Mouse (Mus musculus) MEL (cell line): ENCODE data around the gene Hes2. TPM values are rescaled to one million over a fixed set of nuclear protein-coding genes. Genes with fewer than 3 reads are reported as not detected.
A peak's percentile ranks its signal among the peaks of the same experiment; 100 is the strongest.

Experiments used
- DNase-seq: peaks from one replicate; pipeline ENCODE4 v3.0.0; 2011; ENCODE audit warnings: low read depth, low spot score
- H3K27ac ChIP-seq: 2 replicates; pipeline ENCODE4 v1.5.1; 2012; ENCODE audit warnings: low read depth, mild to moderate bottlenecking, control low read depth, low read length, moderate library complexity; ENCODE audit not compliant: control insufficient read depth
- H3K27me3 ChIP-seq, 2 experiments: fragments of 150-350 bp in 1 of 2; sonication (generic) in 1 of 2; 2 replicates each; pipeline ENCODE4 v1.6.1; 2012; ENCODE audit warnings: low read length in 2 of 2, mild to moderate bottlenecking in 2 of 2, improper control_type of control experiment in 1 of 2, moderate library complexity in 1 of 2; ENCODE audit not compliant: insufficient read depth in 2 of 2, control insufficient read depth in 1 of 2
- H3K36me3 ChIP-seq, 2 experiments: 2 replicates each; pipeline ENCODE4 v1.6.1; 2012 to 2014; ENCODE audit warnings: low read length in 2 of 2, improper control_type of control experiment in 1 of 2, inconsistent platforms in 1 of 2, mild to moderate bottlenecking in 1 of 2; ENCODE audit not compliant: insufficient read depth in 2 of 2, control insufficient read depth in 1 of 2
- H3K4me1 ChIP-seq, 2 experiments: fragments of 150-350 bp in 1 of 2; sonication (generic) in 1 of 2; 2 replicates each; pipeline ENCODE4 v1.6.1; 2012; ENCODE audit warnings: low read length in 2 of 2, improper control_type of control experiment in 1 of 2, mild to moderate bottlenecking in 1 of 2; ENCODE audit not compliant: insufficient read depth in 2 of 2, control insufficient read depth in 1 of 2
- H3K4me3 ChIP-seq, 2 experiments: fragments of 150-350 bp in 1 of 2; sonication (generic) in 1 of 2; 2 replicates each; pipeline ENCODE4 v1.5.1; 2012; ENCODE audit warnings: low read depth in 2 of 2, low read length in 2 of 2, mild to moderate bottlenecking in 2 of 2, moderate library complexity in 2 of 2, control low read depth in 1 of 2, improper control_type of control experiment in 1 of 2; ENCODE audit not compliant: control insufficient read depth in 1 of 2, insufficient read depth in 1 of 2
- H3K79me2 ChIP-seq: 2 replicates; pipeline ENCODE4 v1.6.1; 2012; ENCODE audit warnings: mild to moderate bottlenecking, low read length, moderate library complexity; ENCODE audit not compliant: control insufficient read depth, poor library complexity, insufficient read depth
- H3K9ac ChIP-seq: 2 replicates; pipeline ENCODE4 v1.6.1; 2012; ENCODE audit warnings: low read depth, mild to moderate bottlenecking, control low read depth, low read length, moderate library complexity; ENCODE audit not compliant: control insufficient read depth, poor library complexity, severe bottlenecking
- H3K9me3 ChIP-seq: fragments of 150-350 bp; sonication (generic); replicated peaks from 2 replicates; pipeline ENCODE4 v1.6.1; 2012; ENCODE audit warnings: mild to moderate bottlenecking, low read length, improper control_type of control experiment, moderate library complexity; ENCODE audit not compliant: insufficient read depth
- BHLHE40 ChIP-seq: IDR thresholded peaks from 2 replicates; pipeline ENCODE4 v1.6.1; 2012; ENCODE audit warnings: low read depth, mild to moderate bottlenecking, inconsistent platforms, low read length, improper control_type of control experiment, borderline replicate concordance
- CHD1 ChIP-seq: IDR thresholded peaks from 2 replicates; pipeline ENCODE4 v1.6.1; 2012; ENCODE audit warnings: low read depth, mild to moderate bottlenecking, inconsistent platforms, low read length, improper control_type of control experiment
- CHD2 ChIP-seq: IDR thresholded peaks from 2 replicates; pipeline ENCODE4 v1.6.1; 2011; ENCODE audit warnings: low read length, improper control_type of control experiment
- CTCF ChIP-seq, 3 experiments: IDR thresholded peaks in 2 of 3; conservative IDR thresholded peaks in 1 of 3; 2 replicates each; pipeline ENCODE4 v1.5.1; 2011 to 2012; ENCODE audit warnings: low read length in 3 of 3, low read depth in 2 of 3, mild to moderate bottlenecking in 2 of 3, improper control_type of control experiment in 1 of 3, inconsistent platforms in 1 of 3, mixed read lengths in 1 of 3, moderate library complexity in 1 of 3; ENCODE audit not compliant: control insufficient read depth in 1 of 3, insufficient read depth in 1 of 3, poor library complexity in 1 of 3, severe bottlenecking in 1 of 3
- ELF1 ChIP-seq: IDR thresholded peaks from 2 replicates; pipeline ENCODE4 v1.6.1; 2014; ENCODE audit warnings: low read depth, mild to moderate bottlenecking, inconsistent platforms, low read length, improper control_type of control experiment, moderate library complexity
- GABPA ChIP-seq: IDR thresholded peaks from 2 replicates; pipeline ENCODE4 v1.6.1; 2012; ENCODE audit warnings: low read depth, mild to moderate bottlenecking, inconsistent platforms, low read length, improper control_type of control experiment, moderate library complexity
- KAT2A ChIP-seq: conservative IDR thresholded peaks from 2 replicates; pipeline ENCODE4 v1.6.1; 2012; ENCODE audit warnings: low read depth, low read length, improper control_type of control experiment, inconsistent platforms
- MAZ ChIP-seq: IDR thresholded peaks from 2 replicates; pipeline ENCODE4 v1.6.1; 2012; ENCODE audit warnings: low read depth, mild to moderate bottlenecking, inconsistent platforms, low read length, improper control_type of control experiment
- MXI1 ChIP-seq: IDR thresholded peaks from 2 replicates; pipeline ENCODE4 v1.6.1; 2011; ENCODE audit warnings: mild to moderate bottlenecking, low read depth, low read length, improper control_type of control experiment
- NELFE ChIP-seq: IDR thresholded peaks from 2 replicates; pipeline ENCODE4 v1.6.1; 2011; ENCODE audit warnings: low read depth, low read length, improper control_type of control experiment
- NRF1 ChIP-seq: IDR thresholded peaks from 2 replicates; pipeline ENCODE4 v1.6.1; 2014; ENCODE audit warnings: low read depth, mild to moderate bottlenecking, inconsistent platforms, low read length, improper control_type of control experiment, moderate library complexity; ENCODE audit not compliant: poor library complexity, insufficient read depth, severe bottlenecking
- POLR2AphosphoS5 ChIP-seq: IDR thresholded peaks from 2 replicates; pipeline ENCODE4 v1.6.1; 2012; ENCODE audit warnings: low read depth, borderline replicate concordance, mild to moderate bottlenecking, inconsistent platforms, low read length, moderate library complexity, mixed read lengths
- RAD21 ChIP-seq: IDR thresholded peaks from 2 replicates; pipeline ENCODE4 v1.6.1; 2011; ENCODE audit warnings: mild to moderate bottlenecking, low read depth, low read length, improper control_type of control experiment
- RCOR1 ChIP-seq: IDR thresholded peaks from 2 replicates; pipeline ENCODE4 v1.6.1; 2012; ENCODE audit warnings: low read depth, mild to moderate bottlenecking, inconsistent platforms, low read length, improper control_type of control experiment
- SIN3A ChIP-seq: IDR thresholded peaks from 2 replicates; pipeline ENCODE4 v1.6.1; 2012; ENCODE audit warnings: low read length, improper control_type of control experiment, inconsistent platforms
- SMC3 ChIP-seq: IDR thresholded peaks from 2 replicates; pipeline ENCODE4 v1.6.1; 2011; ENCODE audit warnings: low read depth, low read length, improper control_type of control experiment
- TBP ChIP-seq: IDR thresholded peaks from 2 replicates; pipeline ENCODE4 v1.8.0; 2011; ENCODE audit warnings: low read depth, low read length, improper control_type of control experiment
- USF1 ChIP-seq: IDR thresholded peaks from 2 replicates; pipeline ENCODE4 v1.6.1; 2014; ENCODE audit warnings: low read depth, mild to moderate bottlenecking, inconsistent platforms, low read length, improper control_type of control experiment, moderate library complexity
- ZC3H11A ChIP-seq: IDR thresholded peaks from 2 replicates; pipeline ENCODE4 v1.6.1; 2012; ENCODE audit warnings: low read depth, mild to moderate bottlenecking, inconsistent platforms, low read length, improper control_type of control experiment
- ZMIZ1 ChIP-seq: IDR thresholded peaks from 2 replicates; pipeline ENCODE4 v1.6.1; 2012; ENCODE audit warnings: low read depth, mild to moderate bottlenecking, inconsistent platforms, low read length, improper control_type of control experiment, moderate library complexity
- polyA plus RNA-seq, 2 experiments: library from polyadenylated mRNA; stranded (reverse) in 1 of 2; unstranded in 1 of 2; fragments of >175 nt in 1 of 2; fragments of >200 nt in 1 of 2; gene quantifications; 2 replicates each; pipeline versions ENCODE4 v1.2.1 to v1.2.4; 2012; ENCODE audit warnings: low replicate concordance in 2 of 2, low read depth in 1 of 2; ENCODE audit not compliant: insufficient read length in 2 of 2, insufficient read depth in 1 of 2, missing spikeins in 1 of 2
- total RNA-seq: library from RNA; depleted of rRNA; stranded (reverse); fragments of 300-350 nt; gene quantifications from 2 replicates; pipeline ENCODE4 v1.2.3, GENCODE M21; 2012

Hes2 gene
- total and polyA plus RNA-seq, 3 experiments, result 0.28 TPM; not detected in 2

DNA sequence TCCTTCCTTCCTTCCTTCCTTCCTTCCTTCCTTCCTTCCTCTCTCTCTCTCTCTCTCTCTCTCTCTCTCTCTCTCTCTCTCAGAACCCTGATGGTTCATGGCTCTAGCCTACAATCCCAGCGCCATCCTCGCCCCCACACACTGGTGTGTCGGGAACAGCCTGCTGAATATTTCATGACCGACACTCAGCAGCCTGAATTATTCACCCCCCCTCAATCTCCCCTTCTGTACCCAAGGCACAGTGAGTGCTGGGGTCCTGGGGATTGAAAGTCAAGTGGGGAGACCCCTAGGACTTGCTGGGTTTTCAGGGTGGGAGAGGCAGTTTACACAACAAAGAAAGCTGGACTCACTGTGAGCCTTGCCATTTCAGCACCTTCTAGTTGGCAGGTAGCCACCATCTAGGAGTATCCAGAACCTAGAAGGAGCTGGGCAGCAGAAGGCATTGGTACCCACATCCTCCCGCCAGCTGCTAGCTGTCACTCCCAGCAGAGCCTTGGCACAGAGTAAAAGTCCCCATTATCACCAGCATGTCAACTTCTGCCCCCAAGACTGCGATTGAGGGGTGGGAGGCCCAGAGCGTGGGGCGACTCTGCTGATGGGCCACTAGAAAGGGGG lies 17.0 kb upstream of the Hes2 start:
- Histone ChIP-seq H3K9ac (no peak overlapping the region), H3K79me2 (no peaks in the 10 kb centered on the region), H3K36me3 (peaks cover 0 to 16% of the 10 kb centered on the region in 2 experiments; a peak in 2 of 4 replicates), H3K4me1 (peaks cover 2 to 26% of the 10 kb centered on the region in 2 experiments; a peak in 3 of 4 replicates), H3K27ac (no peak overlapping the region), H3K4me3 (no peak overlapping the region), H3K27me3 (no peaks in the 10 kb centered on the region), H3K9me3 (no peaks in the 10 kb centered on the region)
- no peak for TF ChIP-seq MAZ
- TF ChIP-seq SIN3A, result no peak
- TF ChIP-seq ZC3H11A, result no peak
- no peak for TF ChIP-seq ZMIZ1
- no peak for TF ChIP-seq BHLHE40
- no peak for TF ChIP-seq ELF1
- TF ChIP-seq GABPA, result no peak
- no peak for TF ChIP-seq TBP
- TF ChIP-seq KAT2A, result no peak
- TF ChIP-seq RCOR1, result no peak
- no peak for TF ChIP-seq CHD2
- no peak for DNase-seq

DNA sequence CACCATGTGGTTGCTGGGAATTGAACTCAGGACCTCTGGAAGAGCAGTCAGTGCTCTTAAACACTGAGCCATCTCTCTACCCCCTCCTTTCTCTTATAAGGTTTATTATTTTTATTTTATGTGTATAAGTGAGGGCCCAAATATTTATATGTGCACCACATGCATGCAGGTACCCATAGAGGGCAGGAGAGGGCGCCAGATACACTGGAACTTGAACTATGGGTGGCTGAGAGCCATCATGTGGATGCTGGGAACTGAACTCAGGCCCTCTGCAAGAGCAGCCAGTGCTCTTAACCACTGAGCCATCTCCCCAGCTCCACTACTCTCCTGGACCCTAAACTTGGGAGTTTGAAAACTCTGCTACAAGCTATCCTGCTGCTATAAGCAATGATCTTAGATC lies 15.0 kb upstream of the Hes2 start:
- no peak overlapping the region for H3K4me3 ChIP-seq
- peaks cover 0 to 16% of the 10 kb centered on the region in 2 experiments; a peak in 2 of 4 replicates for H3K36me3 ChIP-seq
- peak; percentile 63 for DNase-seq
- no peaks in the 10 kb centered on the region for H3K9me3 ChIP-seq
- no peak overlapping the region for H3K27ac ChIP-seq
- no peaks in the 10 kb centered on the region for H3K79me2 ChIP-seq
- H3K4me1 ChIP-seq, result peaks cover 2 to 26% of the 10 kb centered on the region in 2 experiments; a peak in 3 of 4 replicates
- TF ChIP-seq CHD1, result no peak
- no peak for TF ChIP-seq ELF1
- no peak for TF ChIP-seq NRF1
- TF ChIP-seq MXI1, result no peak
- TF ChIP-seq GABPA, result no peak
- no peak for TF ChIP-seq CHD2
- TF ChIP-seq SIN3A, result 0 out of 2 replicates have a peak, but pooled peaks have one; percentile 18
- no peak for TF ChIP-seq NELFE
- peak; percentile 26; the same call in 1 of the 2 replicates for TF ChIP-seq SMC3
- peak; percentile 20 for TF ChIP-seq RAD21
- no peak for TF ChIP-seq POLR2AphosphoS5
- TF ChIP-seq ZC3H11A, result 0 out of 2 replicates have a peak, but pooled peaks have one; percentile 14
- TF ChIP-seq USF1, result no peak
- peak; percentile 51 to 66 (median 51) for TF ChIP-seq CTCF (IDR thresholded peaks at IDR 0.05 in 2 of 3, conservative IDR thresholded peaks at IDR 0.05 in 1 of 3; ENCODE audit: control insufficient read depth in 1 of 3, insufficient read depth in 1 of 3, low read depth in 2 of 3, low read length in 3 of 3, poor library complexity in 1 of 3, severe bottlenecking in 1 of 3)
- no peaks in the 10 kb centered on the region for H3K27me3 ChIP-seq
- no peak overlapping the region for H3K9ac ChIP-seq
